Mouse (Mus musculus) liver, embryonic 15.5 days (tissue): Measurements from ENCODE around the gene Sv2c. TPM values are rescaled to one million over a fixed set of nuclear protein-coding genes. Genes with fewer than 3 reads are reported as not detected.

Experiments
- ATAC-seq: fragments of 200-750 bp; cut with Nextera tagmentation; 2 replicates; pipeline ENCODE4 v1.8.0; 2017; ENCODE audit warnings: moderate number of reproducible peaks, mild to moderate bottlenecking, moderate library complexity; ENCODE audit not compliant: insufficient read depth
- H3K27ac ChIP-seq: fragments of 300-500 bp; sonication (generic); replicated peaks from 2 replicates; pipeline ENCODE4 v1.5.1; 2015; ENCODE audit warnings: mild to moderate bottlenecking, inconsistent platforms
- H3K27me3 ChIP-seq: fragments of 300-500 bp; sonication (generic); 2 replicates; pipeline ENCODE4 v1.6.1; 2015; ENCODE audit warnings: mild to moderate bottlenecking, inconsistent platforms
- H3K36me3 ChIP-seq: fragments of 300-500 bp; sonication (generic); replicated peaks from 2 replicates; pipeline ENCODE4 v1.6.1; 2015; ENCODE audit warnings: moderate library complexity, mild to moderate bottlenecking, inconsistent platforms
- H3K4me1 ChIP-seq: fragments of 300-500 bp; sonication (generic); replicated peaks from 2 replicates; pipeline ENCODE4 v1.6.1; 2015; ENCODE audit warnings: inconsistent platforms
- H3K4me2 ChIP-seq: fragments of 300-500 bp; sonication (generic); 2 replicates; pipeline ENCODE4 v1.6.1; 2015; ENCODE audit warnings: moderate library complexity, mild to moderate bottlenecking, inconsistent platforms
- H3K4me3 ChIP-seq: fragments of 300-500 bp; sonication (generic); replicated peaks from 2 replicates; pipeline ENCODE4 v1.5.1; 2015; ENCODE audit warnings: mild to moderate bottlenecking, inconsistent platforms
- H3K9ac ChIP-seq: fragments of 300-500 bp; sonication (generic); 2 replicates; pipeline ENCODE4 v1.6.1; 2015; ENCODE audit warnings: moderate library complexity, mild to moderate bottlenecking, inconsistent platforms
- H3K9me3 ChIP-seq: fragments of 300-500 bp; sonication (generic); replicated peaks from 2 replicates; pipeline ENCODE4 v1.6.1; 2016; ENCODE audit warnings: inconsistent platforms
- WGBS: fragments of 180-500 bp; shearing (Covaris S2); methylation state at CpG from one replicate; pipeline ENCODE4 v1.1.7; 2015; ENCODE audit warnings: mixed read lengths; ENCODE audit not compliant: insufficient replicate concordance; 5-methylcytosine and 5-hydroxymethylcytosine counted together
- polyA plus RNA-seq: library from polyadenylated mRNA; unstranded; fragments of >200 nt; fragmentation: Nextera tagmentation; extraction: Ambion mirVana; gene quantifications from 2 replicates; pipeline ENCODE4 v1.2.1, GENCODE M21; 2015

Gene Sv2c
- polyA plus RNA-seq, 1 experiment from 2014 or later = 0.15 TPM

DNA sequence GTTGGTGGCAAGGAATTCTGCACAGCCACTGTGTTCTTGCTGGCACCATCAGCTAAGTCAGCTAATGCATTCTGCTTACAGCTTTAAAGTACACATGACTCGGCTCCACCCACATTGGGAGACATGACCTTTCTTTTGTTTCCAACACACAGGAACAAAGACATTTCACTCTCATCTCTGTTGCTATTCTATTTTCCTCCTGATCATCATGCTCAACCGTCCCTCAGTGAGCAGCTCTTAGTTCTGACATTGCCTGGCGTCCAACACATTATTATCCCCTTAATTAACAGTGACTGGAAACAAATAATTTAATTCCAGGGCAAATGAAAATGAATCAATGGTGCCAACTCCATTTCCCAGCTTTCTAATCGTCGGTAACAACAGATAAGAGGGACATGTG lies 87.0 kb downstream of the Sv2c start:
- H3K9me3 ChIP-seq = no peaks in the 10 kb centered on the region
- WGBS = 53% methylated on average over 5 of the region's 5 CpGs

DNA sequence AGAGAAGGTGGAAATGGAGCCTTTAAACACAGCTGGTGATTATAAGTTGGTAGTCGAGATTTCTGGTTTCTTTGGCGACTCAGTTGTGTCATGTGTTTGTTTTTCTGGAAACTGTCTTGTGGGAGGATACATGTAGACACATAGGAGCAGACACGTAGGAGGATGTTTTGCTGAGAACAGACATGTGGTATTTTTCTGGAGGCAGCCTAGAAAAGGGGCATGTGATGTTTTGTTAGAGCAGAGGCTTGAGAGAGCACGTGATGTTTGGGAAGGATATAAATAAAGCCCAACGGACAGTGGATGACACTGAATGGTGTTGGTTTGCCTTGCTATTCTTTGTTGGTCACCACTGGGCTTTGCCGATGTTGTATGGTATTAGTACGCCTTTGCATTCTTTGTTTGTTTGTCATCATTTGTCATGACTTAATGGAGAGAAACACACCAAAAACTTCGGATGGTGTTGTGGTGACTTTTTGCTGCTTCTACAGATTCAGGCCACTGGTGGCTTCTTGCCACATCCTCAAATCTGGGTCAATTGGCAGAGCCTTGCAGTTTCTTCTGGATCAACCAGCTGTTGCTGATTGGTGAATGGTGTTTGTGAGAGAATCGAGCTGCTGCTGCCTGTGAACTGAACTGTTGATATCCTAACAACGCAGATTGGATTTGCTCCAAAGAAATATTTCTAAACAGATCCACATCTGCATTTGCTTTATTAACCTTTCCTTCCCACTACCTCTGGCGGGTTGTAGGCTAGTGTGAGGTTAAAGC lies 91.9 kb downstream of the Sv2c start:
- no peak overlapping the region for H3K27ac ChIP-seq
- H3K4me2 ChIP-seq = no peak overlapping the region
- H3K27me3 ChIP-seq = no peaks in the 10 kb centered on the region
- no peaks in the 10 kb centered on the region for H3K4me1 ChIP-seq
- no peak overlapping the region for H3K9ac ChIP-seq
- ATAC-seq = no peak
- H3K9me3 ChIP-seq = no peaks in the 10 kb centered on the region
- H3K4me3 ChIP-seq = no peak overlapping the region
- 59% methylated on average over 11 of the region's 11 CpGs for WGBS
- no peaks in the 10 kb centered on the region for H3K36me3 ChIP-seq

More for the DNA sequence above, 87.0 kb downstream of the Sv2c start:
- Histone ChIP-seq H3K27ac (no peak overlapping the region), H3K27me3 (no peaks in the 10 kb centered on the region), H3K36me3 (no peaks in the 10 kb centered on the region), H3K9ac (no peak overlapping the region), H3K4me3 (no peak overlapping the region), H3K4me2 (no peak overlapping the region), H3K4me1 (no peaks in the 10 kb centered on the region)
- no peak for ATAC-seq

DNA sequence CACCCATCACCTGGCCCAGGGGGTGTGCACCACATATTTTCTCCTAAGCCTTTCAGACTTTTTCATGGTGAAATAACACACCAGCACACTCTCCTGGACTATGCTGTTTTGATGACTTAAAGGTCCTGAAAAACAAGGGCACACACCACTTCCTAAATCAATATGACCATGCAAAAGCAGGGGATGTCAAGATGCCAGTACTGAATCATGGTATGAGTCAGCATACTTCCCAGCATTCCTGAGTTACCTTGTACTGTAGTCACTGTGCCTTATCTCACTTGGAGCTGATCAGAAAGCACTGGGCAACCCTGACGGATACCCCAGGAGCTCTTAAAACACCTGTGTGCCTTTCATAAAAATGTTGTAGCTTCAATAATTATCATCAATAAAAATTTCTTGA lies 92.8 kb downstream of the Sv2c start:
- no peak overlapping the region for H3K4me2 ChIP-seq
- no peaks in the 10 kb centered on the region for H3K9me3 ChIP-seq
- H3K27me3 ChIP-seq = no peaks in the 10 kb centered on the region
- no peak for ATAC-seq
- H3K4me3 ChIP-seq = no peak overlapping the region
- no peaks in the 10 kb centered on the region for H3K4me1 ChIP-seq
- no peak overlapping the region for H3K27ac ChIP-seq
- no peaks in the 10 kb centered on the region for H3K36me3 ChIP-seq
- 43% methylated on average over 1 of the region's 1 CpGs for WGBS
- no peak overlapping the region for H3K9ac ChIP-seq

DNA sequence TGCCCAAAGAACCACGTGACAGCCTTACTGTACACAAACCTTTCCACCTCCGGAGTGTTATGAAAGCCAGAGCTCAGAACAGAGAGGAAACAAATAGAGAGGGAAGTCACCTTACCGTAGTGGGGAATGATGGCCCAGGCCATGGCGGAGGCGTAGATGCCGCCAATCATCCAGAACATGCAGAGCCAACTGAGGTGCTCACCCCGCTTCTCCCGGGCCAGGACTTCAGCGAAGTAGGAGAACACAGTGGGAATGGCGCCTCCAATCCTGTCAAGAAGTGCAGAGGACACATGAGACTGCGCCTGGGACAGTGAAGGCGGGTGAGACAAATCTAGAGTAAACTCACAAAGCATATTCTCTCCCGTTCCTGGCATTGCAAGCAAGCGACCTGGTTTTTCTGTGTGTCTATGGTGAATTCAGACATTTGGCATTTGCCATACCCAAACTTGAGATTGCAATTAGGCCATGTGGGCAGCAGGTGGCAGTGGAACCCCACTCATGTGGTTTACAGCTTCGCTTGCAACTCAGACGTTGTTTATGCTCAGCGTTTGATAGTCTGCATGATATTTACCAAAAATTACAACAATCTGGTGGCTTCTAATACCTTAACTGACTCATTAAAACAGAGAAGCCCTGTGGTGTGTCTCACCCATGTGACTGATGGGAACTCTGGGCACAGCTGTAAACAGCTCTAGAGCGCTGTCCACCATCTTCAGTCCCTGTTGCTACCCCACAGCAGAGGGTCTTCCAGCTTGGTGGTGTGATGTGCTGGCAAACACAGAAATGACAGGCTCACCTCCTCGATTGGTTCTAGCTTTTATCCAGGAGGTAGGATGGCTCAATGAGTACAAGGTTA lies 101.8 kb downstream of the Sv2c start:
- H3K36me3 ChIP-seq = no peaks in the 10 kb centered on the region
- no peak overlapping the region for H3K4me3 ChIP-seq
- no peaks in the 10 kb centered on the region for H3K9me3 ChIP-seq
- no peak overlapping the region for H3K27ac ChIP-seq
- WGBS = 44% methylated on average over 19 of the region's 19 CpGs
- no peaks in the 10 kb centered on the region for H3K4me1 ChIP-seq
- ATAC-seq = no peak
- no peaks in the 10 kb centered on the region for H3K27me3 ChIP-seq
- no peak overlapping the region for H3K9ac ChIP-seq
- no peak overlapping the region for H3K4me2 ChIP-seq

DNA sequence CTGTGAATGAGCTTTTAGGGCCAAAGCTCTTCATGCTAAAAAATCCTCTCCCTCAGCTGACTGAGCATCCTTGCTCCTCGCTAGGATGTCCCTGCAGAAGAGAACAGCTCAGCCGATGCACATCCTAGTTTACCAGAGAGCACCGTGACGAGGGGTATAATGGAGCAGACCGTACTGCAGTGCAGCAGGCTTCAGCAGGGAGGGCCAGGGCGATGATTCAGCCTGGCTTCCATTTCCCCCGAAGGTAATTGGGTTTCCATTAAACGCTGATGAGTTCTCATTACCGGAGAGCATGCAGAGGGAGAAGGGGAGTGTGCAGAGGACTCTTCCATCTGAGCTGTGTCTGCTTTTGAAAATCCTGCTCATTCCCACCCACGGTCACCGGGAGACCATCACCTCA lies 108.5 kb downstream of the Sv2c start:
- Histone ChIP-seq H3K27ac (no peak overlapping the region), H3K9ac (no peak overlapping the region), H3K4me3 (no peak overlapping the region), H3K36me3 (no peaks in the 10 kb centered on the region), H3K27me3 (no peaks in the 10 kb centered on the region), H3K9me3 (no peaks in the 10 kb centered on the region), H3K4me1 (no peaks in the 10 kb centered on the region), H3K4me2 (no peak overlapping the region)
- ATAC-seq = no peak
- WGBS = 68% methylated on average over 11 of the region's 11 CpGs

DNA sequence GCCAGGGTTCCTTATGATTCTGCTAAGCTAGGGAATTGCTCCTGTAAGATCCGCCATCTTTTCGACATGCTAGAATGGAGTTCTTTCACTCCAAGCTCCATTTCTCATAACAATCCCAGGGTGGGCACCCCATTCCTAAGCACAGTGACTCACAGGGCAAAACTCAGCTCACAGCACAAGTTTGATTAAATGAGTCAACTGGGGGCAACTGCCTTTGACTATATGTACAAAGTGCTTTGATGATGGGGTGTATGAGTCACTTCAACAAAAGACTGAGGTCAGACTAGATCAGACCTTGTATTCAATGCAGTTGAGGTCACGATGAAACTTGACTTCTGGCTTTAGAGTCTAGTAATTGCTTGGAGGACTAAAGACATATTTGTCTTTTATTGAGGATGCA lies 116.9 kb downstream of the Sv2c start:
- no peak for ATAC-seq
- Histone ChIP-seq H3K9me3 (no peaks in the 10 kb centered on the region), H3K9ac (no peak overlapping the region), H3K27ac (no peak overlapping the region), H3K36me3 (no peaks in the 10 kb centered on the region), H3K4me2 (no peak overlapping the region), H3K27me3 (no peaks in the 10 kb centered on the region), H3K4me1 (no peaks in the 10 kb centered on the region), H3K4me3 (no peak overlapping the region)
- WGBS = 68% methylated on average over 3 of the region's 3 CpGs

DNA sequence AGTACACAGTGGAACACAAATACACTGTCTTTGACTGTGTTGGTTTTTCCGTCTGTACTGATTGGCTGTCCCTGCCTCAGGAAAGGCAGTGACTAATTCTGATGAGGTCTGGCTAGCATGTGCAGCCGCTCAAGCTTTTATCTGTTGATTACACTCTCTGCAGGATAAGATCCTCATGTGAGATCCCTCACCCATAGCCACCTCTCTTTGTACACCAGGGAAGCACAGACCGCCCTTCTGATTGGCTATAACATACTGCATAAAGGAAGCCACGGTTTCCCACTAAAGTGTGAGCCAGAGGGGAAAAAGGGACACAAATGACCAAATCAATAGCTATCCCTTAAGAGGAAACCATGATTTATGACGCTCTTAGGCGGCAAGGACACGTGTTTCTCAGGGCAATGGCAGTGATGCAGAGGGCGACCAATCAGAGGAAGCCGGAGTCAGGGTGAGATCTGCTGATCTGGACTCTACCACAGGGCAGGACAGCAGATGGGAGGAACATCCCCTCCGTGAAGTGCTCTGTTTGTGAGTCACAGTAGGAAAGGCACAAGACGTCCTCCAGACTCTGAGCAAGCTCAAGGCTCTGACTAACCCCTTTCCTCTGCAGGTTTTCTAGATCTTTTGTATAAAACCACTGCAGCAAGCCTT lies 121.4 kb downstream of the Sv2c start:
- H3K4me2 ChIP-seq = no peak overlapping the region
- H3K36me3 ChIP-seq = no peaks in the 10 kb centered on the region
- no peak overlapping the region for H3K9ac ChIP-seq
- no peaks in the 10 kb centered on the region for H3K27me3 ChIP-seq
- 17% methylated on average over 11 of the region's 11 CpGs for WGBS
- H3K9me3 ChIP-seq = no peaks in the 10 kb centered on the region
- ATAC-seq = no peak
- no peak overlapping the region for H3K4me3 ChIP-seq
- no peak overlapping the region for H3K27ac ChIP-seq
- no peaks in the 10 kb centered on the region for H3K4me1 ChIP-seq

DNA sequence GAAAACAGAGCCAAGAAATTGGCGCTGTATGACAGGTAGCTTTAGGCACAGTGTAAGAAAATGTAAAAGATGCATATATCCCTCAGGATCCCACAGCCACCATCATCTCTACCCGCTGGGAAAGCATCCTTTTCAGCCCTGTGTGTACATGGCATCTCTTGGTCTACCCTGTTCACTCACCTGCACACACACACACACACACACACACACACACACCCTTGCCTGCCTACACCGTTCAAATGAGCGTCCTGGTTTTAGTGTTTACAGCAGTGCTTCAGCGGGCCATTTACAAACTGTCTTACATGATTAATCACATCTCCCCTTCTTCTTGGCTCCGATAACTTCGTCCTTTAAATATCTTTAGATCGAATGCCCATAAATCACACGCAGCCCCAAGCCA lies 123.4 kb downstream of the Sv2c start:
- WGBS = 74% methylated on average over 9 of the region's 9 CpGs
- H3K4me1 ChIP-seq = no peaks in the 10 kb centered on the region
- no peak overlapping the region for H3K27ac ChIP-seq
- H3K4me3 ChIP-seq = no peak overlapping the region
- no peaks in the 10 kb centered on the region for H3K9me3 ChIP-seq
- no peak overlapping the region for H3K9ac ChIP-seq
- H3K27me3 ChIP-seq = no peaks in the 10 kb centered on the region
- no peak for ATAC-seq
- H3K4me2 ChIP-seq = no peak overlapping the region
- no peaks in the 10 kb centered on the region for H3K36me3 ChIP-seq

DNA sequence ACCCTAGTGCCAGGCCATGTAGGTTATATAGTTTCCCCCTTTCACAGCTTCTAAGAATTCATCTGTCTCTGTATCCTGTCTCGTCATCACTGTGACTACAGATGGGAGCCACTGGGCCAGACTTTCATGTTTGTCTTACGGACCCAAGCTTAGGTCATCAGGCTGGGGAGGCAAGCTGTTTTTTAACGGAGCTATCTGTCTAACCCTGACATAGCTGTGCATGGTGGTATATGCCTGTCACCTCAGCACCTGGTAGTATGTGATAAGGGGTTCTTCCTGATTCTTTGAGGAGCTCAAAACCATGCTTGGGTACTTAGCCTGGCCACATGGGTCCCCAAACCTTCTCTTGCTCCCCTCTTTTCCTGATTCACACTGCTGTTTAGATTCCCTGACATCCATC lies 124.2 kb downstream of the Sv2c start:
- 22% methylated on average over 3 of the region's 3 CpGs for WGBS
- no peak overlapping the region for H3K9ac ChIP-seq

DNA sequence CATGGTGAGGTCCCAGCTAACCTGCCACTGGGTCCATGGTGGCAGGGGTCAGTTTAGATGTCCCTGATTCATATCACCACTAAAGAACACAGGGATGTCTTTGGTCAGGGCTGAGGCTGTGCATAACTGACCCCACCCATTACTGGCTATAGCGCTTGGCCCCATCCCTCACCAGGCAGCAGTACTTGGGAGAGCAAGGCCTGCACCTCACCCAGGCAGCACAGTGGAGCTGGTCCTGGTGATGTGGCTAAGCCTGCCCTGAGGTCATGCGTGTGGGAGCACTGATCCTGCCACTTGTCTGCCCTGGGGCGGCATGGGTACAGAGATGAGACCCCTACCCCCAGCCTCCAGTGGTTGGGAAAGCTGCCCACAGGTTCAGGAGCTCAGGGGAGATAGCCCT lies 128.8 kb downstream of the Sv2c start:
- Histone ChIP-seq H3K4me3 (no peak overlapping the region), H3K27me3 (no peaks in the 10 kb centered on the region), H3K27ac (no peak overlapping the region), H3K36me3 (no peaks in the 10 kb centered on the region), H3K4me1 (no peaks in the 10 kb centered on the region), H3K4me2 (no peak overlapping the region), H3K9me3 (no peaks in the 10 kb centered on the region), H3K9ac (no peak overlapping the region)
- ATAC-seq = no peak
- WGBS = 65% methylated on average over 3 of the region's 3 CpGs

More for the DNA sequence above, 124.2 kb downstream of the Sv2c start:
- no peaks in the 10 kb centered on the region for H3K36me3 ChIP-seq
- no peak overlapping the region for H3K4me2 ChIP-seq
- no peak overlapping the region for H3K27ac ChIP-seq
- no peak overlapping the region for H3K4me3 ChIP-seq
- H3K9me3 ChIP-seq = no peaks in the 10 kb centered on the region
- no peaks in the 10 kb centered on the region for H3K27me3 ChIP-seq
- no peak for ATAC-seq
- H3K4me1 ChIP-seq = no peaks in the 10 kb centered on the region

DNA sequence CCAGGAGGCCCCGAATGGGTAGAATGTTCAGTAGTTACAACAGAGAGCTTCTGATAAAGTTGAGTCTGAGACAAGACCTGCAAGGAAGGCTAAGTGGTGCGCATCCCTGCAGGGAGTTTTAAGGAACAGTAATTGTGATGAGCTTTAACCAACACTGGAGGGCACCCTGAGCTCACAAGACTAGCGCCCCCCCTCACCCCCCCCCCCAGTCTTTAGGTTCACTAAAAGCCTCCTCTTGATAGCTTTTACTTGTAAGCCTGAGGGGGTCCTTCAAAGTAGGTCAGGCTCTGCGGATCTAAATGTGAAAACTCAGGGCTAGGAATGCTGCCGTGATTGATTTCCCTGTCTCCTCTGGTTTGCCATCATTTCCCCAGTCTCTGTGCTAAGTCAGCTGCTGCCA lies 129.9 kb downstream of the Sv2c start:
- Histone ChIP-seq H3K4me1 (no peaks in the 10 kb centered on the region), H3K27ac (no peak overlapping the region), H3K9me3 (no peaks in the 10 kb centered on the region), H3K4me2 (no peak overlapping the region), H3K27me3 (no peaks in the 10 kb centered on the region), H3K36me3 (no peaks in the 10 kb centered on the region), H3K4me3 (no peak overlapping the region), H3K9ac (no peak overlapping the region)
- no peak for ATAC-seq
- 39% methylated on average over 5 of the region's 5 CpGs for WGBS
